Mouse (Mus musculus): Measurements from ENCODE around the gene Metap2.
"Not testable (repeated sequence)": the region's sequence is repeated elsewhere in the genome, so short reads cannot be mapped to it uniquely, and the experiment has no call there.

The Metap2 gene

GRCm38 (mm10) chr10:93846706-93847105 lies 50.2 kb downstream of the Metap2 start:
- no peak for DNase-seq (ENCODE audit: low read depth, low spot score)

GRCm38 (mm10) chr10:93835115-93835514 lies 61.8 kb downstream of the Metap2 start:
- not testable (repeated sequence) for DNase-seq (ENCODE audit: low read depth, low spot score)

GRCm38 (mm10) chr10:93834394-93834745 lies 62.5 kb downstream of the Metap2 start:
- no peak for DNase-seq (ENCODE audit: low read depth, low spot score)

- peak; percentile 49 for DNase-seq (ENCODE audit: low read depth, low spot score)
These were observed 63.0 kb downstream of the Metap2 start for GRCm38 (mm10) chr10:93833699-93834393.

GRCm38 (mm10) chr10:93833370-93833698 lies 63.6 kb downstream of the Metap2 start:
- no peak for DNase-seq (ENCODE audit: low read depth, low spot score)

GRCm38 (mm10) chr10:93832811-93833210 lies 64.1 kb downstream of the Metap2 start:
- no peak for DNase-seq (ENCODE audit: low read depth, low spot score)

- DNase-seq (ENCODE audit: low read depth, low spot score), result no peak
These were observed 64.9 kb downstream of the Metap2 start for GRCm38 (mm10) chr10:93831730-93832574.

- no peak for DNase-seq (ENCODE audit: low read depth, low spot score)
These were observed 65.8 kb downstream of the Metap2 start, which contains the start of gene Usp44 for GRCm38 (mm10) chr10:93830931-93831729. Gene Usp44, plus strand, starts transcription at chr10:93831555.

GRCm38 (mm10) chr10:93829898-93830831 lies 66.7 kb downstream of the Metap2 start:
- DNase-seq (ENCODE audit: low read depth, low spot score), result no peak

GRCm38 (mm10) chr10:93818661-93819060 lies 78.2 kb downstream of the Metap2 start:
- DNase-seq (ENCODE audit: low read depth, low spot score), result peak; percentile 65

GRCm38 (mm10) chr10:93813755-93814154 lies 83.1 kb downstream of the Metap2 start:
- no peak for DNase-seq (ENCODE audit: low read depth, low spot score)

- peak; percentile 48 for DNase-seq (ENCODE audit: low read depth, low spot score)
These were observed 84.0 kb downstream of the Metap2 start for GRCm38 (mm10) chr10:93812774-93813415.

- no peak for DNase-seq (ENCODE audit: low read depth, low spot score)
These were observed 84.8 kb downstream of the Metap2 start for GRCm38 (mm10) chr10:93812098-93812497.

GRCm38 (mm10) chr10:93810590-93811185 lies 86.2 kb downstream of the Metap2 start:
- DNase-seq (ENCODE audit: low read depth, low spot score), result no peak

GRCm38 (mm10) chr10:93809438-93809837 lies 87.5 kb downstream of the Metap2 start:
- DNase-seq (ENCODE audit: low read depth, low spot score), result not testable (repeated sequence)

Measured in retina, postnatal 7 days (tissue).